Mouse (Mus musculus) CH12.LX (cell line): ENCODE results near the gene Dtx3. TPM values are rescaled to one million over a fixed set of nuclear protein-coding genes. Genes with fewer than 3 reads are reported as not detected.

Experiments
- DNase-seq: peaks from one replicate; pipeline ENCODE4 v3.0.0-alpha.2; 2013; ENCODE audit errors: extremely low read depth
- H3K27ac ChIP-seq: 2 replicates; pipeline ENCODE4 v1.5.1; 2012; ENCODE audit warnings: low read depth, mild to moderate bottlenecking, control low read depth, moderate library complexity; ENCODE audit not compliant: insufficient read depth
- H3K27me3 ChIP-seq: replicated peaks from 2 replicates; pipeline ENCODE3; 2012; ENCODE audit warnings: inconsistent platforms
- H3K36me3 ChIP-seq, 2 experiments: replicated peaks in 1 of 2; 2 replicates each; pipeline versions ENCODE3 to v1.6.1; 2012; ENCODE audit warnings: inconsistent platforms in 1 of 2, low read length in 1 of 2, mild to moderate bottlenecking in 1 of 2, mixed read lengths in 1 of 2, moderate library complexity in 1 of 2; ENCODE audit not compliant: control insufficient read depth in 1 of 2, insufficient read depth in 1 of 2
- H3K4me1 ChIP-seq, 2 experiments: 2 replicates each; pipeline ENCODE4 v1.6.1; 2012; ENCODE audit warnings: inconsistent platforms in 1 of 2, moderate library complexity in 1 of 2; ENCODE audit not compliant: insufficient read depth in 2 of 2, control insufficient read depth in 1 of 2
- H3K4me2 ChIP-seq: 2 replicates; pipeline ENCODE4 v1.6.1; 2012; ENCODE audit warnings: low read depth, mild to moderate bottlenecking, control low read depth; ENCODE audit not compliant: poor library complexity, insufficient read depth, severe bottlenecking
- H3K4me3 ChIP-seq, 3 experiments: fragments of 150-350 bp in 1 of 3; sonication (generic) in 1 of 3; replicated peaks in 1 of 3; 2 replicates each; pipeline versions ENCODE3 to v1.5.1; 2011 to 2012; ENCODE audit warnings: low read depth in 2 of 3, low read length in 2 of 3, mild to moderate bottlenecking in 2 of 3, moderate library complexity in 2 of 3, control low read depth in 1 of 3, improper control_type of control experiment in 1 of 3, inconsistent platforms in 1 of 3, mixed read lengths in 1 of 3; ENCODE audit not compliant: poor library complexity in 1 of 3
- H3K79me2 ChIP-seq: replicated peaks from 2 replicates; pipeline ENCODE4 v1.6.1; 2012; ENCODE audit warnings: mild to moderate bottlenecking, moderate library complexity; ENCODE audit not compliant: control insufficient read depth, poor library complexity, insufficient read depth, severe bottlenecking; ENCODE audit errors: extremely low read depth
- H3K9ac ChIP-seq: 2 replicates; pipeline ENCODE4 v1.6.1; 2012; ENCODE audit warnings: low read depth, mild to moderate bottlenecking, control low read depth, moderate library complexity; ENCODE audit not compliant: insufficient read depth
- H3K9me3 ChIP-seq: replicated peaks from 2 replicates; pipeline ENCODE3; 2012; ENCODE audit warnings: low read length, inconsistent platforms, mixed read lengths
- CTCF ChIP-seq, 2 experiments: IDR thresholded peaks in 1 of 2; conservative IDR thresholded peaks in 1 of 2; 2 replicates each; pipeline ENCODE4 v1.5.1; 2011 to 2012; ENCODE audit warnings: low read depth in 2 of 2, low read length in 2 of 2, improper control_type of control experiment in 1 of 2, inconsistent platforms in 1 of 2, mild to moderate bottlenecking in 1 of 2, moderate library complexity in 1 of 2
- E2F4 ChIP-seq: IDR thresholded peaks from 2 replicates; pipeline ENCODE4 v1.6.1; 2011; ENCODE audit warnings: low read depth, low read length, improper control_type of control experiment; ENCODE audit not compliant: insufficient replicate concordance
- ELF1 ChIP-seq: IDR thresholded peaks from 2 replicates; pipeline ENCODE4 v1.6.1; 2014; ENCODE audit warnings: low read depth, mild to moderate bottlenecking, inconsistent platforms, low read length, improper control_type of control experiment
- EP300 ChIP-seq: IDR thresholded peaks from 2 replicates; pipeline ENCODE4 v1.6.1; 2011; ENCODE audit warnings: low read length, improper control_type of control experiment
- HCFC1 ChIP-seq: IDR thresholded peaks from 2 replicates; pipeline ENCODE4 v1.6.1; 2012; ENCODE audit warnings: low read depth, mild to moderate bottlenecking, inconsistent platforms, low read length, improper control_type of control experiment
- IRF4 ChIP-seq: IDR thresholded peaks from 2 replicates; pipeline ENCODE4 v1.6.1; 2014; ENCODE audit warnings: low read depth, mild to moderate bottlenecking, inconsistent platforms, low read length, improper control_type of control experiment
- JUN ChIP-seq: IDR thresholded peaks from 2 replicates; pipeline ENCODE4 v1.6.1; 2011; ENCODE audit warnings: low read depth, mild to moderate bottlenecking, low read length, improper control_type of control experiment, moderate library complexity; ENCODE audit not compliant: insufficient read depth
- JUND ChIP-seq: conservative IDR thresholded peaks from 2 replicates; pipeline ENCODE4 v1.6.1; 2011; ENCODE audit warnings: low read depth, low read length, improper control_type of control experiment
- KAT2A ChIP-seq: IDR thresholded peaks from 2 replicates; pipeline ENCODE4 v1.6.1; 2012; ENCODE audit warnings: low read length, improper control_type of control experiment, inconsistent platforms; ENCODE audit not compliant: insufficient replicate concordance
- MAX ChIP-seq: IDR thresholded peaks from 2 replicates; pipeline ENCODE4 v1.6.1; 2011; ENCODE audit warnings: low read length, improper control_type of control experiment
- MEF2A ChIP-seq: IDR thresholded peaks from 2 replicates; pipeline ENCODE4 v1.6.1; 2014; ENCODE audit warnings: low read depth, mild to moderate bottlenecking, inconsistent platforms, low read length, improper control_type of control experiment, borderline replicate concordance
- NELFE ChIP-seq: IDR thresholded peaks from 2 replicates; pipeline ENCODE4 v1.6.1; 2011; ENCODE audit warnings: low read depth, low read length, improper control_type of control experiment
- NRF1 ChIP-seq: IDR thresholded peaks from 2 replicates; pipeline ENCODE4 v1.6.1; 2014; ENCODE audit warnings: low read depth, mild to moderate bottlenecking, inconsistent platforms, low read length, improper control_type of control experiment, moderate library complexity
- PAX5 ChIP-seq: IDR thresholded peaks from 2 replicates; pipeline ENCODE4 v1.6.1; 2012; ENCODE audit warnings: low read length, inconsistent platforms, mixed read lengths
- POLR2A ChIP-seq: IDR thresholded peaks from 2 replicates; pipeline ENCODE4 v1.6.1; 2011; ENCODE audit warnings: low read depth, mild to moderate bottlenecking, improper control_type of control experiment, low read length
- RAD21 ChIP-seq: IDR thresholded peaks from 2 replicates; pipeline ENCODE4 v1.6.1; 2011; ENCODE audit warnings: low read depth, mild to moderate bottlenecking, low read length, improper control_type of control experiment, moderate library complexity
- SIN3A ChIP-seq: IDR thresholded peaks from 2 replicates; pipeline ENCODE4 v1.6.1; 2012; ENCODE audit warnings: low read length, improper control_type of control experiment, inconsistent platforms
- SMC3 ChIP-seq: IDR thresholded peaks from 2 replicates; pipeline ENCODE4 v1.6.1; 2011; ENCODE audit warnings: low read depth, low read length, improper control_type of control experiment
- TCF12 ChIP-seq: IDR thresholded peaks from 2 replicates; pipeline ENCODE4 v1.6.1; 2014; ENCODE audit warnings: low read depth, mild to moderate bottlenecking, inconsistent platforms, low read length, improper control_type of control experiment
- UBTF ChIP-seq: IDR thresholded peaks from 2 replicates; pipeline ENCODE4 v1.6.1; 2012; ENCODE audit warnings: low read depth, mild to moderate bottlenecking, inconsistent platforms, low read length, improper control_type of control experiment, moderate library complexity
- USF2 ChIP-seq: conservative IDR thresholded peaks from 2 replicates; pipeline ENCODE4 v1.6.1; 2011; ENCODE audit warnings: low read depth, low read length, improper control_type of control experiment
- ZKSCAN1 ChIP-seq: IDR thresholded peaks from 2 replicates; pipeline ENCODE4 v1.6.1; 2012; ENCODE audit warnings: low read depth, inconsistent platforms, low read length, improper control_type of control experiment, borderline replicate concordance
- ZNF384 ChIP-seq: IDR thresholded peaks from 2 replicates; pipeline ENCODE4 v1.6.1; 2012; ENCODE audit warnings: low read depth, low read length, improper control_type of control experiment, inconsistent platforms
- dilution Hi-C: fragments of 300-500 bp; cut with MboI; formaldehyde crosslinking; loops from 2 replicates; pipeline ENCODE4 v1.14.3; 2020; ENCODE audit warnings: low sequenced_read_pairs; ENCODE audit not compliant: extremely low pct_unique_long_range_greater_than_20kb, extremely low pct_ligation_motif_present
- in situ Hi-C: fragments of 300-500 bp; cut with MboI; formaldehyde crosslinking; loops from 3 replicates; pipeline ENCODE4 v1.14.3; 2019; ENCODE audit warnings: low sequenced_read_pairs, low pct_ligation_motif_present, low pct_unique_long_range_greater_than_20kb, mixed read lengths
- polyA plus RNA-seq: library from polyadenylated mRNA; unstranded; fragments of >175 nt; gene quantifications from 2 replicates; pipeline ENCODE4 v1.2.1, GENCODE M21; 2012; ENCODE audit warnings: low read depth; ENCODE audit not compliant: insufficient read length
- total RNA-seq, 2 experiments: library from RNA; depleted of rRNA; stranded (reverse); fragments of 300-350 nt in 1 of 2; fragments of >200 nt in 1 of 2; gene quantifications; 2 replicates each; pipeline ENCODE4 v1.2.3; 2012 to 2014

Dtx3 gene
- total and polyA plus RNA-seq, 3 experiments: 18.9 to 51.2 (median 27.6) TPM

DNA sequence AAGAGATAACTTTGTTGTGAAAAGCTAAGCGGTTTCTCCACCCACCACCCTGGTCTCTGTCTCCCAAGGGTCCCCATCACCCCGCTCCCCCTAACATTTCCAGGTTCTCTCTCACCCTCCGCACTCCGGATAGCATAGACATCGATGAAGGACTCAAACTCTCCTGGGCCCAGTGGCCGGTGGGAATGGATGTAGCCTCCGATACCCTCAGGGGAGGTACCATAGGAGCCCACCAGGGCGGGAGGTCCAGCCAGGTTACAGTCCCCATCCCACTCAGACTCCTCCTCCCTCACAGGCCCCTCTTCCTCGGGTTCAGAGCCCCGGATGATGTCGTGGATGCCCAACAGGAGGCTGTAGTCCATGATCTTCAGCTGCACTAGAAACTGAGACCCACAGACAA, 3.9 kb upstream of the Dtx3 start:
- dilution Hi-C loops (no loop called here), in situ Hi-C loops (loop anchor here (5.0 kb wide), 1 partner anchor 38 kb away; no protein-coding TSS in a partner anchor)
- Histone ChIP-seq H3K4me2 (no peak overlapping the region), H3K36me3 (peaks cover 46 to 67% of the 10 kb centered on the region in 2 experiments), H3K4me3 (no peak overlapping the region), H3K79me2 (no peaks in the 10 kb centered on the region), H3K4me1 (peaks cover 3 to 14% of the 10 kb centered on the region in 2 experiments; a peak in 3 of 4 replicates), H3K27me3 (no peaks in the 10 kb centered on the region), H3K9me3 (no peaks in the 10 kb centered on the region), H3K27ac (no peak overlapping the region), H3K9ac (no peak overlapping the region)
- TF ChIP-seq SIN3A (no peak), ZNF384 (no peak), USF2 (no peak), JUN (no peak), NRF1 (no peak), CTCF (conservative IDR thresholded peaks at IDR 0.05 in 1 of 2, IDR thresholded peaks at IDR 0.05 in 1 of 2; ENCODE audit: low read depth in 2 of 2, low read length in 2 of 2) (no peak)
- DNase-seq: no peak

GRCm38 (mm10) chr10:127199068-127199467, 3.5 kb upstream of the Dtx3 start:
- H3K9me3 ChIP-seq: no peaks in the 10 kb centered on the region
- H3K36me3 ChIP-seq: peaks cover 44 to 64% of the 10 kb centered on the region in 2 experiments
- no peak overlapping the region for H3K4me2 ChIP-seq
- peaks cover 3 to 18% of the 10 kb centered on the region in 2 experiments; a peak in 3 of 4 replicates for H3K4me1 ChIP-seq
- dilution Hi-C loops (no loop called here), in situ Hi-C loops (loop anchor here (5.0 kb wide), 1 partner anchor 38 kb away; no protein-coding TSS in a partner anchor)
- no peak for TF ChIP-seq SMC3
- TF ChIP-seq MAX: no peak
- TF ChIP-seq JUN: no peak
- no peak overlapping the region for H3K4me3 ChIP-seq
- H3K27ac ChIP-seq: no peak overlapping the region
- no peak overlapping the region for H3K9ac ChIP-seq
- H3K79me2 ChIP-seq: no peaks in the 10 kb centered on the region
- H3K27me3 ChIP-seq: no peaks in the 10 kb centered on the region
- no peak for DNase-seq

DNA sequence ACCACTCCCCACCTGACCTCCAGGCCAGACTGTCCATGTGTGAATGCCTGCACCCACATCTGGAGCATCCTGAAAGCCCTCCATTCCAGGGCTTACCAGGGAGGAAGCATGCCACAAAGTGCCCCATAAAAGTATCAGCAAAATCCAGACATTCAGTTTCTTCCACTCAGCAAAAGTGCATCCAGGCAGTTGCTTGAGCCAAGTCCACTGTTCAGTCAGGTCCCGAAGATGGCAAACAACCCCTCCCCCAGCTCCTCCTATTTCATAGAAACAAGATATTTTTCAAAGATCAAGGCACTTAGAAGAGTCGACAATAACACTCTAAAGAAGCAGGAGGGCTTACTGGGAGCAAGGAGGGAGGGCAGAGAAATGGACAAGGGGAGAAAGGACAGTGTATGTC, 3.0 kb upstream of the Dtx3 start:
- no peak for DNase-seq
- Histone ChIP-seq H3K27ac (no peak overlapping the region), H3K4me2 (no peak overlapping the region), H3K4me3 (no peak overlapping the region), H3K27me3 (no peaks in the 10 kb centered on the region), H3K4me1 (peaks cover 3 to 19% of the 10 kb centered on the region in 2 experiments; a peak in 3 of 4 replicates), H3K36me3 (peaks cover 40 to 59% of the 10 kb centered on the region in 2 experiments), H3K9ac (no peak overlapping the region), H3K9me3 (no peaks in the 10 kb centered on the region), H3K79me2 (no peaks in the 10 kb centered on the region)
- in situ Hi-C loops: loop anchor here (5.0 kb wide), 1 partner anchor 39 kb away; no protein-coding TSS in a partner anchor
- TF ChIP-seq KAT2A (no peak), ZKSCAN1 (no peak), HCFC1 (no peak), E2F4 (no peak), SMC3 (no peak), EP300 (no peak), JUND (no peak), ZNF384 (no peak), POLR2A (no peak), NELFE (no peak), MEF2A (no peak), PAX5 (no peak), RAD21 (no peak), CTCF (conservative IDR thresholded peaks at IDR 0.05 in 1 of 2, IDR thresholded peaks at IDR 0.05 in 1 of 2; ENCODE audit: low read depth in 2 of 2, low read length in 2 of 2) (no peak), ELF1 (no peak), IRF4 (no peak), MAX (no peak), UBTF (no peak), SIN3A (no peak), TCF12 (no peak)
- dilution Hi-C loops: no loop called here
